Mouse (Mus musculus): Measurements from ENCODE around the gene Mrnip. TPM values are rescaled to one million over a fixed set of nuclear protein-coding genes. Genes with fewer than 3 reads are reported as not detected.

Mrnip gene
- polyA plus RNA-seq, 2 experiments: 7.6 to 8.5 TPM

- WGBS (ENCODE audit: insufficient replicate concordance): 64% methylated on average over 3 of the region's 3 CpGs
- 0 out of 2 replicates have a peak overlapping the region, but pooled peaks have one; percentile 1 for H3K9ac ChIP-seq (replicated peaks)
- ATAC-seq (ENCODE audit: insufficient read depth) (no peak), DNase-seq (ENCODE audit: low read depth in 3 of 3, low spot score in 3 of 3) (no peak)
- H3K4me1 ChIP-seq (replicated peaks; ENCODE audit: control insufficient read depth in 2 of 2, insufficient read depth in 2 of 2, low read length in 1 of 2): peaks cover 19 to 20% of the 10 kb centered on the region in 2 experiments
- H3K9me3 ChIP-seq (ENCODE audit: control insufficient read depth, low read length): no peaks in the 10 kb centered on the region
- peaks cover 11% of the 10 kb centered on the region for H3K36me3 ChIP-seq (replicated peaks; ENCODE audit: control insufficient read depth, insufficient read depth, low read depth)
- peak overlapping the region; percentile 92 for H3K4me2 ChIP-seq (ENCODE audit: low read depth)
- H3K27ac ChIP-seq: peak overlapping the region; percentile 98
- TF ChIP-seq CTCF (IDR thresholded peaks at IDR 0.05; ENCODE audit: low read depth) (no peak), EP300 (IDR thresholded peaks at IDR 0.05; ENCODE audit: low read depth) (no peak)
- H3K27me3 ChIP-seq (ENCODE audit: control insufficient read depth, insufficient read depth, low read length): no peaks in the 10 kb centered on the region
- H3K4me3 ChIP-seq (ENCODE audit: insufficient read depth in 1 of 2, low read depth in 2 of 2, low read length in 2 of 2): peak overlapping the region in 1 of 2 experiments; percentile 83; a peak in 3 of 4 replicates
Observed at GRCm38 (mm10) chr11:50227226-50227625, 53.0 kb downstream of the Mrnip start.

- ATAC-seq (ENCODE audit: insufficient read depth) (no peak), DNase-seq (ENCODE audit: low read depth in 3 of 3, low spot score in 3 of 3) (no peak)
- no peak overlapping the region for H3K27ac ChIP-seq
- WGBS (ENCODE audit: insufficient replicate concordance): 74% methylated on average over 4 of the region's 4 CpGs
- no peak for TF ChIP-seq CTCF (IDR thresholded peaks at IDR 0.05; ENCODE audit: low read depth)
- no peak for TF ChIP-seq EP300 (IDR thresholded peaks at IDR 0.05; ENCODE audit: low read depth)
- peaks cover 16% of the 10 kb centered on the region for H3K36me3 ChIP-seq (replicated peaks; ENCODE audit: control insufficient read depth, insufficient read depth, low read depth)
- H3K9me3 ChIP-seq (ENCODE audit: control insufficient read depth, low read length): no peaks in the 10 kb centered on the region
- H3K4me1 ChIP-seq (replicated peaks; ENCODE audit: control insufficient read depth in 2 of 2, insufficient read depth in 2 of 2, low read length in 1 of 2): peaks cover 19% of the 10 kb centered on the region in 2 experiments
- H3K4me3 ChIP-seq (ENCODE audit: insufficient read depth in 1 of 2, low read depth in 2 of 2, low read length in 2 of 2): no peak overlapping the region
- no peaks in the 10 kb centered on the region for H3K27me3 ChIP-seq (ENCODE audit: control insufficient read depth, insufficient read depth, low read length)
- H3K9ac ChIP-seq (replicated peaks): no peak overlapping the region
- no peak overlapping the region for H3K4me2 ChIP-seq (ENCODE audit: low read depth)
Observed at GRCm38 (mm10) chr11:50227736-50228135, 53.5 kb downstream of the Mrnip start.

GRCm38 (mm10) chr11:50228772-50229171, 54.5 kb downstream of the Mrnip start:
- H3K27ac ChIP-seq: no peak overlapping the region
- no peak for TF ChIP-seq CTCF (IDR thresholded peaks at IDR 0.05; ENCODE audit: low read depth)
- WGBS (ENCODE audit: insufficient replicate concordance): 47% methylated on average over 3 of the region's 3 CpGs
- DNase-seq (ENCODE audit: low read depth in 3 of 3, low spot score in 3 of 3) (no peak), ATAC-seq (ENCODE audit: insufficient read depth) (no peak)
- no peaks in the 10 kb centered on the region for H3K9me3 ChIP-seq (ENCODE audit: control insufficient read depth, low read length)
- H3K4me2 ChIP-seq (ENCODE audit: low read depth): no peak overlapping the region; the same call in 1 of the 2 replicates
- H3K27me3 ChIP-seq (ENCODE audit: control insufficient read depth, insufficient read depth, low read length): no peaks in the 10 kb centered on the region
- H3K36me3 ChIP-seq (replicated peaks; ENCODE audit: control insufficient read depth, insufficient read depth, low read depth): peaks cover 25% of the 10 kb centered on the region
- H3K4me3 ChIP-seq (ENCODE audit: insufficient read depth in 1 of 2, low read depth in 2 of 2, low read length in 2 of 2): no peak overlapping the region
- H3K4me1 ChIP-seq (replicated peaks; ENCODE audit: control insufficient read depth in 2 of 2, insufficient read depth in 2 of 2, low read length in 1 of 2): peaks cover 9 to 13% of the 10 kb centered on the region in 2 experiments
- H3K9ac ChIP-seq (replicated peaks): no peak overlapping the region

- TF ChIP-seq EP300 (IDR thresholded peaks at IDR 0.05; ENCODE audit: low read depth): no peak
- Histone ChIP-seq H3K9me3 (ENCODE audit: control insufficient read depth, low read length) (no peaks in the 10 kb centered on the region), H3K36me3 (replicated peaks; ENCODE audit: control insufficient read depth, insufficient read depth, low read depth) (peaks cover 31% of the 10 kb centered on the region), H3K27me3 (ENCODE audit: control insufficient read depth, insufficient read depth, low read length) (no peaks in the 10 kb centered on the region), H3K4me2 (ENCODE audit: low read depth) (no peak overlapping the region), H3K9ac (replicated peaks) (no peak overlapping the region), H3K4me3 (ENCODE audit: insufficient read depth in 1 of 2, low read depth in 2 of 2, low read length in 2 of 2) (no peak overlapping the region), H3K4me1 (replicated peaks; ENCODE audit: control insufficient read depth in 2 of 2, insufficient read depth in 2 of 2, low read length in 1 of 2) (peaks cover 8 to 10% of the 10 kb centered on the region in 2 experiments), H3K27ac (no peak overlapping the region)
- no peak for ATAC-seq (ENCODE audit: insufficient read depth)
- DNase-seq (ENCODE audit: low read depth in 3 of 3, low spot score in 3 of 3): no peak
- 64% methylated on average over 7 of the region's 7 CpGs for WGBS (ENCODE audit: insufficient replicate concordance)
Observed at GRCm38 (mm10) chr11:50229252-50229910, 55.1 kb downstream of the Mrnip start.

GRCm38 (mm10) chr11:50230481-50231304, 56.4 kb downstream of the Mrnip start:
- H3K9me3 ChIP-seq (ENCODE audit: control insufficient read depth, low read length): no peaks in the 10 kb centered on the region
- peaks cover 8 to 10% of the 10 kb centered on the region in 2 experiments for H3K4me1 ChIP-seq (replicated peaks; ENCODE audit: control insufficient read depth in 2 of 2, insufficient read depth in 2 of 2, low read length in 1 of 2)
- no peak overlapping the region for H3K27ac ChIP-seq
- H3K27me3 ChIP-seq (ENCODE audit: control insufficient read depth, insufficient read depth, low read length): no peaks in the 10 kb centered on the region
- H3K9ac ChIP-seq (replicated peaks): no peak overlapping the region
- H3K4me3 ChIP-seq (ENCODE audit: insufficient read depth in 1 of 2, low read depth in 2 of 2, low read length in 2 of 2): no peak overlapping the region
- H3K36me3 ChIP-seq (replicated peaks; ENCODE audit: control insufficient read depth, insufficient read depth, low read depth): peaks cover 37% of the 10 kb centered on the region
- WGBS (ENCODE audit: insufficient replicate concordance): 78% methylated on average over 45 of the region's 45 CpGs
- ATAC-seq (ENCODE audit: insufficient read depth) (no peak), DNase-seq (ENCODE audit: low read depth in 3 of 3, low spot score in 3 of 3) (no peak)
- TF ChIP-seq CTCF (IDR thresholded peaks at IDR 0.05; ENCODE audit: low read depth) (no peak), EP300 (IDR thresholded peaks at IDR 0.05; ENCODE audit: low read depth) (no peak)
- H3K4me2 ChIP-seq (ENCODE audit: low read depth): peak overlapping the region; percentile 34; the same call in 1 of the 2 replicates

Data from liver, embryonic 14.5 days (tissue).